Mouse (Mus musculus): ENCODE results near the gene Setdb2.
A peak's percentile ranks its signal among the peaks of the same experiment; 100 is the strongest.

Gene Setdb2

DNA sequence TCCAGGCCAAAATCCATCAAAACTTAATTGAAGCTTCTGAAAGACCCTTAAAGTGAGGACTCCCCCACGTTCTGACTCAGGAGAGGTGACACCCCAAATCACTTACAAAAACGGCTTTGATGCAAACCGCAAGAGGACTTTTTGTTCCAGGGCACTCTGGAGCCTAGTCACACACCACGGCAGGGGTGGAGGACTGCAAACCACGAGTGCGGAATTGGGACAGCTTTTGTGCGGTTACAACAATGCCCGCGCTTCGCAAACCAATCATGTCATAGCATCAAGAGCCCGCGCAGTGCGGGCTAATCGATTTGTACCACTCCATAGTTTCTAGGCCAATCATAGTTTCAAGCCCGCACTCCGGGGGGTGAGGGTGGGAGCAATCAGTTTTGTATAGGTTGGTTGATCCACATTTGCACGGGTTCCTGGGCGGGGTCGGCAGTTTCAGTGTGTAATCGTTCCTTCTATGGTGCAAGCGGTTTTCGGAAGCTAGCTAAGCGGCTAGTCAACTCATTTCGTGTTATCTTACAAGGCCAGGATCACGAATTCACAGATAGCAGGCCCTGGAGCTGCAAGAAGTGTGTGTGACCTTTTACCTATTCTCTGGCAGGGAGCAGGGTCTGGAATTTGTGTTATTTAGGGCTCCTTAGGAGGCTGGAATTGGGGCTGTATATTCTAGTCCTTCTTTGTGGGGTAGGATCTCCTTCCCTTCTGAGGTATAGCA, 70.2 kb downstream of the Setdb2 start:
- DNase-seq (ENCODE audit: low read depth, low spot score), result no peak

GRCm38 (mm10) chr14:59366386-59367105, 74.1 kb downstream of the Setdb2 start:
- DNase-seq (ENCODE audit: low read depth, low spot score), result no peak

GRCm38 (mm10) chr14:59365244-59365644, 75.4 kb downstream of the Setdb2 start, which contains the start of gene Phf11d:
Gene Phf11d, minus strand, starts transcription at chr14:59365470.
- DNase-seq (ENCODE audit: low read depth, low spot score), result peak; percentile 66
